In genomic region chr1:182909066-182909465, GRCm38 (mm10) we compare ENCODE assay signal across 11 mouse cellular contexts. TPM values are rescaled to one million over a fixed set of nuclear protein-coding genes. Genes with fewer than 3 reads are reported as not detected.
DNase-seq lines count a peak whose midpoint lies in the region; ATAC-seq and TF ChIP-seq lines count a peak whose summit lies in the region.
"Had no signal": no experiment of that assay in that cellular context is flagged by ENCODE, and none has a peak within 500 bp of the region (broad histone marks: within the 10 kb centered on the region; RNA-seq: fewer than 3 reads in every experiment).

No protein-coding gene starts in this region.

- H3K4me2 ChIP-seq in embryonic facial prominence, embryonic 12.5 days (replicated peaks) = no peak overlapping the region

- intact Hi-C loops in heart, postnatal 10 days (cut with DNase I) = no loop called here
- intact Hi-C loops in left cerebral cortex, adult 2 months (cut with DNase I) = loop anchor here (5.0 kb wide), 1 partner anchor 53 kb away; no protein-coding TSS in a partner anchor
- intact Hi-C loops in left cerebral cortex, postnatal 36 days (cut with DNase I) = loop anchor here (5.0 to 10.0 kb wide), 2 partner anchors 48 to 114 kb away; no protein-coding TSS in a partner anchor

- no peak for TF ChIP-seq CTCF in left cerebral cortex, adult 2 months (IDR thresholded peaks at IDR 0.05)
- no peak for TF ChIP-seq CTCF in olfactory bulb, adult 2 months (IDR thresholded peaks at IDR 0.05; ENCODE audit: insufficient read depth, low read depth, low read length)

- no peak for TF ChIP-seq POLR2A in olfactory bulb, adult 2 months (IDR thresholded peaks at IDR 0.05; ENCODE audit: insufficient read depth, low read depth, low read length)

- H3K4me1 ChIP-seq in embryonic facial prominence, embryonic 12.5 days = peaks cover 14% of the 10 kb centered on the region
- peaks cover 19% of the 10 kb centered on the region for H3K4me1 ChIP-seq in olfactory bulb, adult 2 months (ENCODE audit: control insufficient read depth, insufficient read depth, low read length)

- H3K9me3 ChIP-seq in embryonic facial prominence, embryonic 12.5 days = no peaks in the 10 kb centered on the region
- H3K9me3 ChIP-seq: limb, embryonic 15.5 days had no signal

- H3K36me3 ChIP-seq in embryonic facial prominence, embryonic 12.5 days = no peaks in the 10 kb centered on the region
- H3K36me3 ChIP-seq: limb, embryonic 15.5 days had no signal

- DNase-seq in heart, adult 11 months = peak; percentile 82
- DNase-seq in heart, postnatal 10 days = no peak
- no peak for DNase-seq in left cerebral cortex, adult 2 months (ENCODE audit: extremely low spot score in 1 of 2, low spot score in 2 of 2)
- no peak for DNase-seq in left cerebral cortex, postnatal 36 days (ENCODE audit: low spot score in 2 of 2)
- DNase-seq in lung, postnatal 14 days = no peak
- no peak for DNase-seq in right cerebral cortex, postnatal 25 days

- ATAC-seq in embryonic facial prominence, embryonic 12.5 days (ENCODE audit: insufficient number of reproducible peaks, insufficient read depth, low FRiP score, low TSS enrichment) = no peak

- H3K9ac ChIP-seq in embryonic facial prominence, embryonic 12.5 days = no peak overlapping the region
- H3K9ac ChIP-seq: limb, embryonic 15.5 days had no signal

- H3K27me3 ChIP-seq in embryonic facial prominence, embryonic 12.5 days = no peaks in the 10 kb centered on the region
- H3K27me3 ChIP-seq: limb, embryonic 15.5 days; Patski had no signal

- 50% methylated on average over 3 of the region's 3 CpGs for WGBS in embryonic facial prominence, embryonic 12.5 days
- 76% methylated on average over 3 of the region's 3 CpGs for WGBS in olfactory bulb, adult 2 months

- H3K27ac ChIP-seq in left cerebral cortex, adult 2 months = peak overlapping the region; percentile 71; the same call in 1 of the 2 replicates
- peak overlapping the region; percentile 17; the same call in 1 of the 2 replicates for H3K27ac ChIP-seq in embryonic facial prominence, embryonic 12.5 days
- H3K27ac ChIP-seq in olfactory bulb, adult 2 months (ENCODE audit: insufficient read depth, low read depth, low read length) = 0 out of 2 replicates have a peak overlapping the region, but pooled peaks have one; percentile 36
- H3K27ac ChIP-seq: limb, embryonic 15.5 days had no signal

- H3K4me3 ChIP-seq in left cerebral cortex, adult 2 months = no peak overlapping the region
- no peak overlapping the region for H3K4me3 ChIP-seq in embryonic facial prominence, embryonic 12.5 days
- no peak overlapping the region for H3K4me3 ChIP-seq in olfactory bulb, adult 2 months (ENCODE audit: insufficient read depth, low read depth, low read length)
- H3K4me3 ChIP-seq: limb, embryonic 15.5 days had no signal

RNA-seq across cellular contexts. Expression of gene Tlr5, which starts 45.5 kb away (rescaled TPM):
- total RNA-seq in heart, postnatal 10 days (2021) = 1 to 10 TPM; 1.2 to 1.7 TPM
- under 1 TPM; 0.42 to 0.52 TPM for total RNA-seq in left cerebral cortex, adult 2 months (2021)
- under 1 TPM; 0.20 to 0.27 TPM for total RNA-seq in left cerebral cortex, postnatal 36 days (2021)
- 0.51 and 0.52 TPM in 2 replicates for polyA plus RNA-seq in embryonic facial prominence, embryonic 12.5 days (2016; fragmentation: Nextera tagmentation; extraction: Ambion mirVana)
- not detected in 2 replicates for polyA plus RNA-seq in olfactory bulb, adult 2 months (2012; ENCODE audit: insufficient read depth, insufficient read length, low replicate concordance, missing spikeins)
- total RNA-seq: hematopoietic stem cell, adult 5-6 weeks had no signal
- polyA plus RNA-seq: Patski had no signal

Comparison
In these comparisons a context has a peak if more than half of its experiments do, and no peak if none do; other contexts are left out.
1. H3K27ac ChIP-seq: peak in every context shown above with its lines; median percentile 71 in left cerebral cortex, adult 2 months; 36 in olfactory bulb, adult 2 months; 17 in embryonic facial prominence, embryonic 12.5 days.